Mouse (Mus musculus) E14TG2a.4 (cell line): Measurements from ENCODE around the gene Uimc1.

Experiments
- CTCF ChIP-seq: conservative IDR thresholded peaks from 2 replicates; pipeline ENCODE4 v1.5.1; 2014; ENCODE audit warnings: low read length
- NANOG ChIP-seq: IDR thresholded peaks from 2 replicates; pipeline ENCODE4 v1.6.1; 2014; ENCODE audit warnings: borderline replicate concordance, low read length, mixed read lengths
- POU5F1 ChIP-seq: IDR thresholded peaks from 2 replicates; pipeline ENCODE4 v1.6.1; 2014; ENCODE audit warnings: low read length, borderline replicate concordance

DNA sequence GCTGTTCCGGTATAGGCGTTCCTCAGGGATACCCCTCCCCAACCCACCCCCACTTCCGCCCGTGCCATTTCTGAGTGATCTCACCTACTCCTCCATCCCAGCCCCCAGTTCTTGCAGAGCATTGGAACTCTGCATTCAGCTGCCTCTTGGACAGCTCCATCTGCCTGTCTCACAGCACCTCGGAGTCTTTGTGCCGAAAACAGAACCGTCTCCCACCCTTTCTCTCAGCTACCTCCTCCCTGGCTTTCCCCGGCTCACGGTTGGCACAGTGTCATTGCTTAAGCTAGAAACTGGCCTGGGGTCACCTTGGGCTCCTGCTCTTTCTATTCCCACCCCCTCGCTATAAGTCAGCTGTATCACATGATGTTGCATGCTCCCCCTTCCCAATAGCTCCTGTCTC, 99.7 kb downstream of the Uimc1 start:
- TF ChIP-seq CTCF (no peak), POU5F1 (no peak), NANOG (no peak)
